Mouse (Mus musculus) ES-E14 (cell line): Measurements from ENCODE around the gene Adarb2. TPM values are rescaled to one million over a fixed set of nuclear protein-coding genes. Genes with fewer than 3 reads are reported as not detected.

Source experiments
- DNase-seq: peaks from one replicate; pipeline ENCODE4 v3.0.0-alpha.2; 2013; ENCODE audit warnings: low read depth, low spot score
- H3K27ac ChIP-seq: 2 replicates; pipeline ENCODE4 v1.5.1; 2012; ENCODE audit warnings: low read depth, mild to moderate bottlenecking, low read length, moderate library complexity, mixed read lengths; ENCODE audit not compliant: poor library complexity, insufficient read depth, severe bottlenecking
- H3K36me3 ChIP-seq: 2 replicates; pipeline ENCODE4 v1.6.1; 2012; ENCODE audit warnings: mild to moderate bottlenecking, low read length, moderate library complexity, mixed read lengths; ENCODE audit not compliant: control insufficient read depth, poor library complexity, insufficient read depth, severe bottlenecking
- H3K4me1 ChIP-seq, 2 experiments: fragments of 150-350 bp in 1 of 2; sonication (generic) in 1 of 2; 2 replicates each; pipeline ENCODE4 v1.6.1; 2012; ENCODE audit warnings: low read length in 2 of 2, mild to moderate bottlenecking in 1 of 2, mixed read lengths in 1 of 2; ENCODE audit not compliant: control insufficient read depth in 2 of 2, insufficient read depth in 2 of 2, poor library complexity in 1 of 2
- H3K4me3 ChIP-seq, 2 experiments: fragments of 150-350 bp in 1 of 2; sonication (generic) in 1 of 2; 2 replicates each; pipeline ENCODE4 v1.5.1; 2012; ENCODE audit warnings: low read length in 2 of 2, low read depth in 1 of 2, mild to moderate bottlenecking in 1 of 2, mixed read lengths in 1 of 2; ENCODE audit not compliant: insufficient read depth in 1 of 2, poor library complexity in 1 of 2, severe bottlenecking in 1 of 2
- H3K9ac ChIP-seq: 2 replicates; pipeline ENCODE4 v1.6.1; 2012; ENCODE audit warnings: low read depth, mild to moderate bottlenecking, low read length, mixed read lengths; ENCODE audit not compliant: poor library complexity, insufficient read depth, severe bottlenecking
- H3K9me3 ChIP-seq: fragments of 150-350 bp; sonication (generic); 2 replicates; pipeline ENCODE4 v1.6.1; 2012; ENCODE audit warnings: low read depth, mild to moderate bottlenecking, low read length; ENCODE audit not compliant: control insufficient read depth, insufficient read depth
- CHD2 ChIP-seq: IDR thresholded peaks from 2 replicates; pipeline ENCODE4 v1.6.1; 2014; ENCODE audit warnings: mild to moderate bottlenecking, low read depth, low read length, inconsistent platforms
- HCFC1 ChIP-seq: IDR thresholded peaks from 2 replicates; pipeline ENCODE4 v1.6.1; 2012; ENCODE audit warnings: low read length, inconsistent platforms, borderline replicate concordance; ENCODE audit not compliant: insufficient read depth
- MAFK ChIP-seq: IDR thresholded peaks from 2 replicates; pipeline ENCODE4 v1.6.1; 2014; ENCODE audit warnings: mild to moderate bottlenecking, low read depth, low read length, inconsistent platforms; ENCODE audit not compliant: insufficient read depth
- ZC3H11A ChIP-seq: IDR thresholded peaks from 2 replicates; pipeline ENCODE4 v1.6.1; 2012; ENCODE audit warnings: low read depth, mild to moderate bottlenecking, inconsistent platforms, low read length, borderline replicate concordance
- ZNF384 ChIP-seq: IDR thresholded peaks from 2 replicates; pipeline ENCODE4 v1.6.1; 2012; ENCODE audit warnings: low read depth, low read length, inconsistent platforms
- in situ Hi-C, 2 experiments: fragments of 600-800 bp; cut with MboI; formaldehyde crosslinking; loops; one replicate each; pipeline ENCODE4 v1.15.1; 2025; ENCODE audit warnings: low sequenced_read_pairs in 2 of 2, inconsistent platforms in 1 of 2; ENCODE audit not compliant: unreplicated experiment in 2 of 2
- total RNA-seq: library from RNA; depleted of rRNA; stranded (reverse); fragments of 300-350 nt; gene quantifications from 2 replicates; pipeline ENCODE4 v1.2.3, GENCODE M21; 2012

The Adarb2 gene
- total RNA-seq, 1 experiment = 0.27 TPM

DNA sequence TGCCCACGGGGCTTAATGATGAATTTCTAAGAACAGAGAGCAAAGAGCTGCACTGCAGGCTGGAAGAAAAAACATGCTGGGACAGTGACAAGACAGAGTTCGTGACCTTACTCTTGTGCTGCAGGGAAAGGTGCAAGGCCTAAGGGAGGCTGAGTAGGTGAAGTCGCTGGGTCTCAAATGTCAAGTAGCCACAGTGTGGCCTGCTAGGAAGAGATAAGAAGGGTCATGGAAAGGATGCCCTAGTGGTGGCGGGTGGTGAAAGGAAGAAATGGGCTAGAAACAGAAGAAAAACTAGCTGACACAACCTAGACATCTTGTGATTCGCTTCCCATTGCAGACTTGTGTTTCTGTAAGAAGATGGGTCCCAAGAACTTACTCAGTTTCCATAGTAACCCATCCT lies 429.4 kb downstream of the Adarb2 start:
- Histone ChIP-seq H3K36me3 (no peaks in the 10 kb centered on the region), H3K4me1 (no peaks in the 10 kb centered on the region), H3K27ac (no peak overlapping the region), H3K9me3 (no peaks in the 10 kb centered on the region), H3K4me3 (no peak overlapping the region), H3K9ac (no peak overlapping the region)
- DNase-seq = no peak
- TF ChIP-seq HCFC1 (no peak), ZC3H11A (no peak), CHD2 (no peak), MAFK (no peak), ZNF384 (no peak)
- in situ Hi-C loops = no loop called here

DNA sequence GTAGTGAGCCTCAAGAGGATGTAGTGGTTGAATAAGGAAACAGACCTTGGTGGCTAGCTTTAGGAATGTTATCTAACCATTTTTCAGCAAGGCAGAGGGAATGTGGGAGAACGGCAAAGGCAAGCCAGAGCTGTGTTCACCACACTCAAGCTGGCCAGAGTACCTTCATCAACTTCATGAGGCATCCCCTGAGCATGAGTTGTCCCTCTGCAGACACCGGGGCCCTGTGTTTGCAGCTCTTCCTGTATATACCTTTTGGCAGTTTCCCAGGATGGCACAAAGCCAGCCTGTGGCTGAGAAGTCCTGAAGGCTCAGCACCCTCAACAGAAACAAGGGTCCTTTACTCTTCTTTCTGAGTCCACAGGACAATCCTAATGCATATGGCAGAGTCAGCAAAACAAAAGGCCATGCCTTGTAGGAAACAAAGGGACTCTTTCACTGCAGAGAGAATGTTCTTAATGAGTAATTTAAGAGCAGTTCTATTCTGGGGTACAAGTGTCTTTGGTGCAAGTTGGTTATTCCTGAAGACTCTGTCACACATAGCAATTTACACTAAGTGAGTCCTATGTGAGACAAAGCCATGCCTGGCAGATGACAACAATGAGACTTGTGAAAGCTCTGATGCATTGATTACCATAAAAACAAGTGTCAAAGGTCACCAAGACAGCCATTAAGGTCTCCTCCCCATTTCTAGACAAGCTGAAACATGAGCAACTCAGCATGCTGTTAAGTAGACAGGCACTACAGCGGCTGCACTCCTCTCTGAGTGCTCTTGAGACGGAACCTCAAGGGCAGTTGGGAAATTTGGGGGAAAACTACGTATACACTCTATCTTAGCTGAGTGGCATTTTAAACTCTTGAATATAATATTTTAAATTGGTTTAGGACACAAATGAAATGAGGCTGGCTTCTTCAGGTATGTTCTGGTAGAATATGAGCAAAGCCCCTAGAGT lies 431.0 kb downstream of the Adarb2 start:
- Histone ChIP-seq H3K9me3 (no peaks in the 10 kb centered on the region), H3K4me3 (no peak overlapping the region), H3K9ac (no peak overlapping the region), H3K4me1 (no peaks in the 10 kb centered on the region), H3K27ac (no peak overlapping the region), H3K36me3 (no peaks in the 10 kb centered on the region)
- DNase-seq = no peak
- no peak for TF ChIP-seq ZC3H11A
- TF ChIP-seq ZNF384 = no peak
- TF ChIP-seq CHD2 = no peak
- no peak for TF ChIP-seq HCFC1
- TF ChIP-seq MAFK = no peak
- in situ Hi-C loops = no loop called here

DNA sequence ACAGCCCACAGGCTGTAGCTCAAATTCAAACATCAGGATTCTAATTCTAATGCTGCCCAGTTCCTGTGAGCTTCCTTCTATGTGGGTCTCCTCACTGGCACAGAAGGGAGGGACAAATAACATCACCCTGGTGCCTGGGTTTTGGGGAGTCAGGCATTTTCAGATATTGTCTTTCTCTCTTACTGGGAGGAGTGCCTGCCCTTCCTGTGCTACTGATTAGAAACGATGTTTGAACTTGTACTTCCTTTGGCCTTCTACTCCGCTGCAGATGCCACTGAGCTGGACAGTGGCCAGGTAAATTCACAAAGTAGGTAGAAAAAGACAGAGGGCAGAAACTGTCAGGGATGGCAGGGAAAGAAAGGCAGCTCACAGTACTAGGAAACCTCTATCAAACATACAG lies 439.4 kb downstream of the Adarb2 start:
- DNase-seq = no peak
- in situ Hi-C loops = no loop called here
- H3K9ac ChIP-seq = no peak overlapping the region
- H3K4me1 ChIP-seq = no peaks in the 10 kb centered on the region
- TF ChIP-seq ZC3H11A = no peak
- no peak for TF ChIP-seq MAFK
- TF ChIP-seq HCFC1 = no peak
- no peak for TF ChIP-seq CHD2
- TF ChIP-seq ZNF384 = no peak
- no peaks in the 10 kb centered on the region for H3K9me3 ChIP-seq
- H3K27ac ChIP-seq = no peak overlapping the region
- no peaks in the 10 kb centered on the region for H3K36me3 ChIP-seq
- no peak overlapping the region for H3K4me3 ChIP-seq

- Histone ChIP-seq H3K27ac (no peak overlapping the region), H3K36me3 (no peaks in the 10 kb centered on the region), H3K4me1 (no peaks in the 10 kb centered on the region), H3K9ac (no peak overlapping the region), H3K4me3 (no peak overlapping the region), H3K9me3 (no peaks in the 10 kb centered on the region)
- TF ChIP-seq ZC3H11A = no peak
- TF ChIP-seq MAFK = no peak
- TF ChIP-seq ZNF384 = no peak
- TF ChIP-seq CHD2 = no peak
- TF ChIP-seq HCFC1 = no peak
- DNase-seq = no peak
- in situ Hi-C loops = no loop called here
Measured at GRCm38 (mm10) chr13:8643920-8644319, 441.3 kb downstream of the Adarb2 start.
